Mouse (Mus musculus) MEL (cell line): Measurements from ENCODE around the gene B9d2. TPM values are rescaled to one million over a fixed set of nuclear protein-coding genes. Genes with fewer than 3 reads are reported as not detected.
A peak's percentile ranks its signal among the peaks of the same experiment; 100 is the strongest.

Experiments used
- DNase-seq: peaks from one replicate; pipeline ENCODE4 v3.0.0; 2011; ENCODE audit warnings: low read depth, low spot score
- H3K27ac ChIP-seq: 2 replicates; pipeline ENCODE4 v1.5.1; 2012; ENCODE audit warnings: low read depth, mild to moderate bottlenecking, control low read depth, low read length, moderate library complexity; ENCODE audit not compliant: control insufficient read depth
- H3K27me3 ChIP-seq, 2 experiments: fragments of 150-350 bp in 1 of 2; sonication (generic) in 1 of 2; 2 replicates each; pipeline ENCODE4 v1.6.1; 2012; ENCODE audit warnings: low read length in 2 of 2, mild to moderate bottlenecking in 2 of 2, improper control_type of control experiment in 1 of 2, moderate library complexity in 1 of 2; ENCODE audit not compliant: insufficient read depth in 2 of 2, control insufficient read depth in 1 of 2
- H3K36me3 ChIP-seq, 2 experiments: 2 replicates each; pipeline ENCODE4 v1.6.1; 2012 to 2014; ENCODE audit warnings: low read length in 2 of 2, improper control_type of control experiment in 1 of 2, inconsistent platforms in 1 of 2, mild to moderate bottlenecking in 1 of 2; ENCODE audit not compliant: insufficient read depth in 2 of 2, control insufficient read depth in 1 of 2
- H3K4me1 ChIP-seq, 2 experiments: fragments of 150-350 bp in 1 of 2; sonication (generic) in 1 of 2; 2 replicates each; pipeline ENCODE4 v1.6.1; 2012; ENCODE audit warnings: low read length in 2 of 2, improper control_type of control experiment in 1 of 2, mild to moderate bottlenecking in 1 of 2; ENCODE audit not compliant: insufficient read depth in 2 of 2, control insufficient read depth in 1 of 2
- H3K4me3 ChIP-seq, 2 experiments: fragments of 150-350 bp in 1 of 2; sonication (generic) in 1 of 2; 2 replicates each; pipeline ENCODE4 v1.5.1; 2012; ENCODE audit warnings: low read depth in 2 of 2, low read length in 2 of 2, mild to moderate bottlenecking in 2 of 2, moderate library complexity in 2 of 2, control low read depth in 1 of 2, improper control_type of control experiment in 1 of 2; ENCODE audit not compliant: control insufficient read depth in 1 of 2, insufficient read depth in 1 of 2
- H3K79me2 ChIP-seq: 2 replicates; pipeline ENCODE4 v1.6.1; 2012; ENCODE audit warnings: mild to moderate bottlenecking, low read length, moderate library complexity; ENCODE audit not compliant: control insufficient read depth, poor library complexity, insufficient read depth
- H3K9ac ChIP-seq: 2 replicates; pipeline ENCODE4 v1.6.1; 2012; ENCODE audit warnings: low read depth, mild to moderate bottlenecking, control low read depth, low read length, moderate library complexity; ENCODE audit not compliant: control insufficient read depth, poor library complexity, severe bottlenecking
- H3K9me3 ChIP-seq: fragments of 150-350 bp; sonication (generic); replicated peaks from 2 replicates; pipeline ENCODE4 v1.6.1; 2012; ENCODE audit warnings: mild to moderate bottlenecking, low read length, improper control_type of control experiment, moderate library complexity; ENCODE audit not compliant: insufficient read depth
- BHLHE40 ChIP-seq: IDR thresholded peaks from 2 replicates; pipeline ENCODE4 v1.6.1; 2012; ENCODE audit warnings: low read depth, mild to moderate bottlenecking, inconsistent platforms, low read length, improper control_type of control experiment, borderline replicate concordance
- CHD2 ChIP-seq: IDR thresholded peaks from 2 replicates; pipeline ENCODE4 v1.6.1; 2011; ENCODE audit warnings: low read length, improper control_type of control experiment
- CTCF ChIP-seq, 3 experiments: IDR thresholded peaks in 2 of 3; conservative IDR thresholded peaks in 1 of 3; 2 replicates each; pipeline ENCODE4 v1.5.1; 2011 to 2012; ENCODE audit warnings: low read length in 3 of 3, low read depth in 2 of 3, mild to moderate bottlenecking in 2 of 3, improper control_type of control experiment in 1 of 3, inconsistent platforms in 1 of 3, mixed read lengths in 1 of 3, moderate library complexity in 1 of 3; ENCODE audit not compliant: control insufficient read depth in 1 of 3, insufficient read depth in 1 of 3, poor library complexity in 1 of 3, severe bottlenecking in 1 of 3
- E2F4 ChIP-seq: IDR thresholded peaks from 2 replicates; pipeline ENCODE4 v1.6.1; 2011; ENCODE audit warnings: low read depth, low read length, improper control_type of control experiment, borderline replicate concordance
- ELF1 ChIP-seq: IDR thresholded peaks from 2 replicates; pipeline ENCODE4 v1.6.1; 2014; ENCODE audit warnings: low read depth, mild to moderate bottlenecking, inconsistent platforms, low read length, improper control_type of control experiment, moderate library complexity
- EP300 ChIP-seq, 2 experiments: IDR thresholded peaks; 2 replicates each; pipeline ENCODE4 v1.6.1; 2011; ENCODE audit warnings: improper control_type of control experiment in 2 of 2, low read length in 2 of 2, low read depth in 1 of 2, mild to moderate bottlenecking in 1 of 2
- GABPA ChIP-seq: IDR thresholded peaks from 2 replicates; pipeline ENCODE4 v1.6.1; 2012; ENCODE audit warnings: low read depth, mild to moderate bottlenecking, inconsistent platforms, low read length, improper control_type of control experiment, moderate library complexity
- GATA1 ChIP-seq: IDR thresholded peaks from 2 replicates; pipeline ENCODE4 v1.6.1; 2011; ENCODE audit warnings: low read depth, low read length, improper control_type of control experiment
- JUND ChIP-seq: IDR thresholded peaks from 2 replicates; pipeline ENCODE4 v1.6.1; 2011; ENCODE audit warnings: low read depth, mild to moderate bottlenecking, improper control_type of control experiment, low read length
- MAX ChIP-seq: IDR thresholded peaks from 2 replicates; pipeline ENCODE4 v1.6.1; 2011; ENCODE audit warnings: low read length, improper control_type of control experiment
- MAZ ChIP-seq: IDR thresholded peaks from 2 replicates; pipeline ENCODE4 v1.6.1; 2012; ENCODE audit warnings: low read depth, mild to moderate bottlenecking, inconsistent platforms, low read length, improper control_type of control experiment
- MEF2A ChIP-seq: IDR thresholded peaks from 2 replicates; pipeline ENCODE4 v1.6.1; 2014; ENCODE audit warnings: low read depth, mild to moderate bottlenecking, inconsistent platforms, low read length, improper control_type of control experiment; ENCODE audit not compliant: poor library complexity, insufficient replicate concordance, severe bottlenecking; ENCODE audit errors: extremely low read depth
- MYB ChIP-seq: IDR thresholded peaks from 2 replicates; pipeline ENCODE4 v1.6.1; 2011; ENCODE audit warnings: mild to moderate bottlenecking, low read depth, low read length, improper control_type of control experiment
- NELFE ChIP-seq: IDR thresholded peaks from 2 replicates; pipeline ENCODE4 v1.6.1; 2011; ENCODE audit warnings: low read depth, low read length, improper control_type of control experiment
- NRF1 ChIP-seq: IDR thresholded peaks from 2 replicates; pipeline ENCODE4 v1.6.1; 2014; ENCODE audit warnings: low read depth, mild to moderate bottlenecking, inconsistent platforms, low read length, improper control_type of control experiment, moderate library complexity; ENCODE audit not compliant: poor library complexity, insufficient read depth, severe bottlenecking
- RAD21 ChIP-seq: IDR thresholded peaks from 2 replicates; pipeline ENCODE4 v1.6.1; 2011; ENCODE audit warnings: mild to moderate bottlenecking, low read depth, low read length, improper control_type of control experiment
- SIN3A ChIP-seq: IDR thresholded peaks from 2 replicates; pipeline ENCODE4 v1.6.1; 2012; ENCODE audit warnings: low read length, improper control_type of control experiment, inconsistent platforms
- SMC3 ChIP-seq: IDR thresholded peaks from 2 replicates; pipeline ENCODE4 v1.6.1; 2011; ENCODE audit warnings: low read depth, low read length, improper control_type of control experiment
- TBP ChIP-seq: IDR thresholded peaks from 2 replicates; pipeline ENCODE4 v1.8.0; 2011; ENCODE audit warnings: low read depth, low read length, improper control_type of control experiment
- TCF12 ChIP-seq: IDR thresholded peaks from 2 replicates; pipeline ENCODE4 v1.6.1; 2014; ENCODE audit warnings: low read depth, mild to moderate bottlenecking, inconsistent platforms, low read length, improper control_type of control experiment, moderate library complexity
- USF1 ChIP-seq: IDR thresholded peaks from 2 replicates; pipeline ENCODE4 v1.6.1; 2014; ENCODE audit warnings: low read depth, mild to moderate bottlenecking, inconsistent platforms, low read length, improper control_type of control experiment, moderate library complexity
- USF2 ChIP-seq, 2 experiments: IDR thresholded peaks; 2 replicates each; pipeline ENCODE4 v1.6.1; 2011 to 2012; ENCODE audit warnings: improper control_type of control experiment in 2 of 2, low read length in 2 of 2, borderline replicate concordance in 1 of 2, inconsistent platforms in 1 of 2, low read depth in 1 of 2, mild to moderate bottlenecking in 1 of 2; ENCODE audit not compliant: insufficient read depth in 1 of 2
- ZC3H11A ChIP-seq: IDR thresholded peaks from 2 replicates; pipeline ENCODE4 v1.6.1; 2012; ENCODE audit warnings: low read depth, mild to moderate bottlenecking, inconsistent platforms, low read length, improper control_type of control experiment
- ZKSCAN1 ChIP-seq: IDR thresholded peaks from 2 replicates; pipeline ENCODE4 v1.6.1; 2012; ENCODE audit warnings: low read depth, mild to moderate bottlenecking, inconsistent platforms, low read length, improper control_type of control experiment, moderate library complexity
- ZNF384 ChIP-seq: IDR thresholded peaks from 2 replicates; pipeline ENCODE4 v1.6.1; 2012; ENCODE audit warnings: low read depth, mild to moderate bottlenecking, inconsistent platforms, low read length, improper control_type of control experiment
- polyA plus RNA-seq, 2 experiments: library from polyadenylated mRNA; stranded (reverse) in 1 of 2; unstranded in 1 of 2; fragments of >175 nt in 1 of 2; fragments of >200 nt in 1 of 2; gene quantifications; 2 replicates each; pipeline versions ENCODE4 v1.2.1 to v1.2.4; 2012; ENCODE audit warnings: low replicate concordance in 2 of 2, low read depth in 1 of 2; ENCODE audit not compliant: insufficient read length in 2 of 2, insufficient read depth in 1 of 2, missing spikeins in 1 of 2
- total RNA-seq: library from RNA; depleted of rRNA; stranded (reverse); fragments of 300-350 nt; gene quantifications from 2 replicates; pipeline ENCODE4 v1.2.3, GENCODE M21; 2012

The B9d2 gene
- total and polyA plus RNA-seq, 3 experiments, result 70.4 to 108 TPM; not detected in 1

GRCm38 (mm10) chr7:25651281-25651680 lies 29.3 kb upstream of the B9d2 start (continued):
- TF ChIP-seq JUND (no peak), ELF1 (no peak), NRF1 (0 out of 2 replicates have a peak, but pooled peaks have one; percentile 8), TCF12 (no peak), USF2 (IDR thresholded peaks at IDR 0.05; ENCODE audit: borderline replicate concordance in 1 of 2, insufficient read depth in 1 of 2, low read depth in 1 of 2, low read length in 2 of 2) (no peak), ZKSCAN1 (no peak), BHLHE40 (no peak), GABPA (no peak), SMC3 (peak; percentile 45), ZC3H11A (no peak), USF1 (no peak), CTCF (IDR thresholded peaks at IDR 0.05 in 2 of 3, conservative IDR thresholded peaks at IDR 0.05 in 1 of 3; ENCODE audit: control insufficient read depth in 1 of 3, insufficient read depth in 1 of 3, low read depth in 2 of 3, low read length in 3 of 3, poor library complexity in 1 of 3, severe bottlenecking in 1 of 3) (peak in 2 of 3 experiments; percentile 19 to 53; a peak in 3 of 6 replicates), ZNF384 (peak; percentile 32), E2F4 (no peak), MAX (no peak), SIN3A (peak; percentile 48; the same call in 1 of the 2 replicates), NELFE (no peak), CHD2 (no peak), MYB (no peak), MAZ (no peak), TBP (0 out of 2 replicates have a peak, but pooled peaks have one; percentile 20)

GRCm38 (mm10) chr7:25652244-25652759 lies 28.3 kb upstream of the B9d2 start:
- DNase-seq, result peak; percentile 63
- Histone ChIP-seq H3K4me1 (no peaks in the 10 kb centered on the region), H3K9me3 (no peaks in the 10 kb centered on the region), H3K27ac (no peak overlapping the region), H3K79me2 (no peaks in the 10 kb centered on the region), H3K36me3 (no peaks in the 10 kb centered on the region), H3K4me3 (peak overlapping the region; percentile 24 to 46), H3K9ac (peak overlapping the region; percentile 49), H3K27me3 (no peaks in the 10 kb centered on the region)
- TF ChIP-seq GATA1 (0 out of 2 replicates have a peak, but pooled peaks have one; percentile 9), ZNF384 (peak; percentile 36; the same call in 1 of the 2 replicates), TCF12 (0 out of 2 replicates have a peak, but pooled peaks have one; percentile 3), MEF2A (no peak), EP300 (IDR thresholded peaks at IDR 0.05; ENCODE audit: low read depth in 1 of 2, low read length in 2 of 2) (peak in 1 of 2 experiments; percentile 19; a peak in 1 of 4 replicates), JUND (no peak), SMC3 (no peak), RAD21 (no peak), USF2 (IDR thresholded peaks at IDR 0.05; ENCODE audit: borderline replicate concordance in 1 of 2, insufficient read depth in 1 of 2, low read depth in 1 of 2, low read length in 2 of 2) (no peak)
